Mouse (Mus musculus): ENCODE data around the gene Mcm5. TPM values are rescaled to one million over a fixed set of nuclear protein-coding genes. Genes with fewer than 3 reads are reported as not detected.

Gene Mcm5
- polyA plus RNA-seq, 1 experiment from 2014 or later, result 132 TPM

GRCm38 (mm10) chr8:75150911-75151610 lies 41.7 kb downstream of the Mcm5 start:
- no peak overlapping the region for H3K4me2 ChIP-seq
- H3K4me3 ChIP-seq, result no peak overlapping the region
- 78% methylated on average over 5 of the region's 5 CpGs for WGBS
- no peak overlapping the region for H3K27ac ChIP-seq
- H3K4me1 ChIP-seq, result no peaks in the 10 kb centered on the region
- no peak for ATAC-seq
- no peaks in the 10 kb centered on the region for H3K36me3 ChIP-seq (ENCODE audit: poor library complexity, severe bottlenecking)
- no peaks in the 10 kb centered on the region for H3K9me3 ChIP-seq (replicated peaks)
- no peaks in the 10 kb centered on the region for H3K27me3 ChIP-seq
- no peak overlapping the region for H3K9ac ChIP-seq

GRCm38 (mm10) chr8:75151743-75152142 lies 42.4 kb downstream of the Mcm5 start:
- ATAC-seq, result no peak
- WGBS, result 75% methylated on average over 4 of the region's 4 CpGs
- Histone ChIP-seq H3K4me3 (no peak overlapping the region), H3K9ac (no peak overlapping the region), H3K36me3 (ENCODE audit: poor library complexity, severe bottlenecking) (no peaks in the 10 kb centered on the region), H3K27ac (no peak overlapping the region), H3K9me3 (replicated peaks) (no peaks in the 10 kb centered on the region), H3K4me1 (no peaks in the 10 kb centered on the region), H3K4me2 (no peak overlapping the region), H3K27me3 (no peaks in the 10 kb centered on the region)

GRCm38 (mm10) chr8:75152505-75153082 lies 43.2 kb downstream of the Mcm5 start:
- Histone ChIP-seq H3K4me2 (no peak overlapping the region), H3K36me3 (ENCODE audit: poor library complexity, severe bottlenecking) (no peaks in the 10 kb centered on the region), H3K27me3 (no peaks in the 10 kb centered on the region), H3K27ac (no peak overlapping the region), H3K9me3 (replicated peaks) (no peaks in the 10 kb centered on the region), H3K9ac (no peak overlapping the region), H3K4me1 (no peaks in the 10 kb centered on the region), H3K4me3 (no peak overlapping the region)
- no peak for ATAC-seq
- WGBS, result 77% methylated on average over 2 of the region's 2 CpGs

- no peak for ATAC-seq
- H3K9ac ChIP-seq, result no peak overlapping the region
- 84% methylated on average over 5 of the region's 5 CpGs for whole genome bisulfite sequencing
- no peaks in the 10 kb centered on the region for H3K9me3 ChIP-seq (replicated peaks)
- no peaks in the 10 kb centered on the region for H3K36me3 ChIP-seq (ENCODE audit: poor library complexity, severe bottlenecking)
- H3K27me3 ChIP-seq, result no peaks in the 10 kb centered on the region
- no peaks in the 10 kb centered on the region for H3K4me1 ChIP-seq
- no peak overlapping the region for H3K27ac ChIP-seq
- no peak overlapping the region for H3K4me3 ChIP-seq
- no peak overlapping the region for H3K4me2 ChIP-seq
Observed at GRCm38 (mm10) chr8:75154855-75155478, 45.6 kb downstream of the Mcm5 start.

GRCm38 (mm10) chr8:75155740-75156322 lies 46.5 kb downstream of the Mcm5 start:
- Histone ChIP-seq H3K4me1 (no peaks in the 10 kb centered on the region), H3K9me3 (replicated peaks) (no peaks in the 10 kb centered on the region)

GRCm38 (mm10) chr8:75157471-75158230 lies 48.3 kb downstream of the Mcm5 start:
- Histone ChIP-seq H3K27me3 (no peaks in the 10 kb centered on the region), H3K9ac (no peak overlapping the region; the same call in 1 of the 2 replicates), H3K27ac (no peak overlapping the region), H3K9me3 (replicated peaks) (no peaks in the 10 kb centered on the region), H3K4me3 (no peak overlapping the region), H3K36me3 (ENCODE audit: poor library complexity, severe bottlenecking) (no peaks in the 10 kb centered on the region), H3K4me1 (no peaks in the 10 kb centered on the region), H3K4me2 (no peak overlapping the region)
- 30% methylated on average over 7 of the region's 7 CpGs for WGBS
- ATAC-seq, result 0 out of 2 replicates have a peak, but pooled peaks have one; percentile 6

More at GRCm38 (mm10) chr8:75155740-75156322, 46.5 kb downstream of the Mcm5 start:
- Histone ChIP-seq H3K4me3 (no peak overlapping the region), H3K27ac (no peak overlapping the region), H3K9ac (no peak overlapping the region), H3K36me3 (ENCODE audit: poor library complexity, severe bottlenecking) (no peaks in the 10 kb centered on the region), H3K27me3 (no peaks in the 10 kb centered on the region), H3K4me2 (no peak overlapping the region)
- ATAC-seq, result no peak
- 82% methylated on average over 2 of the region's 2 CpGs for WGBS

GRCm38 (mm10) chr8:75169363-75169762 lies 60.0 kb downstream of the Mcm5 start:
- H3K9me3 ChIP-seq (replicated peaks), result no peaks in the 10 kb centered on the region
- H3K36me3 ChIP-seq (ENCODE audit: poor library complexity, severe bottlenecking), result no peaks in the 10 kb centered on the region
- H3K27me3 ChIP-seq, result no peaks in the 10 kb centered on the region
- H3K27ac ChIP-seq, result no peak overlapping the region
- no peaks in the 10 kb centered on the region for H3K4me1 ChIP-seq
- no peak overlapping the region for H3K4me2 ChIP-seq
- ATAC-seq, result peak; percentile 45; the same call in 1 of the 2 replicates
- no peak overlapping the region for H3K4me3 ChIP-seq
- H3K9ac ChIP-seq, result no peak overlapping the region
- WGBS, result 59% methylated on average over 5 of the region's 5 CpGs

GRCm38 (mm10) chr8:75172009-75172685 lies 62.8 kb downstream of the Mcm5 start:
- Histone ChIP-seq H3K4me1 (no peaks in the 10 kb centered on the region), H3K4me3 (no peak overlapping the region), H3K9ac (no peak overlapping the region), H3K9me3 (replicated peaks) (no peaks in the 10 kb centered on the region), H3K36me3 (ENCODE audit: poor library complexity, severe bottlenecking) (no peaks in the 10 kb centered on the region), H3K27ac (no peak overlapping the region), H3K4me2 (no peak overlapping the region), H3K27me3 (no peaks in the 10 kb centered on the region)
- no peak for ATAC-seq
- 80% methylated on average over 6 of the region's 6 CpGs for whole genome bisulfite sequencing

Other genes starting within 250 kb of the Mcm5 start
- not detected in 2 replicates for gene Isx, start 236.4 kb upstream of the Mcm5 start, polyA plus RNA-seq (2015; fragmentation: Nextera tagmentation; extraction: Ambion mirVana)
- 51.1 and 51.2 TPM in 2 replicates for gene Hmgxb4, start 116.2 kb upstream of the Mcm5 start, polyA plus RNA-seq (2015; fragmentation: Nextera tagmentation; extraction: Ambion mirVana)
- gene Tom1, start 75.9 kb upstream of the Mcm5 start, polyA plus RNA-seq (2015; fragmentation: Nextera tagmentation; extraction: Ambion mirVana), result 16.9 and 20.1 TPM in 2 replicates
- 11.3 and 12.8 TPM in 2 replicates for gene Hmox1, start 15.9 kb upstream of the Mcm5 start, polyA plus RNA-seq (2015; fragmentation: Nextera tagmentation; extraction: Ambion mirVana)
- 0.18 and 0.31 TPM in 2 replicates for gene Rasd2, start 104.4 kb downstream of the Mcm5 start, polyA plus RNA-seq (2015; fragmentation: Nextera tagmentation; extraction: Ambion mirVana)